Mouse (Mus musculus) CH12.LX (cell line): ENCODE data around the gene Pla2g5.

Experiments
- CTCF ChIP-seq, 2 experiments: IDR thresholded peaks in 1 of 2; conservative IDR thresholded peaks in 1 of 2; 2 replicates each; pipeline ENCODE4 v1.5.1; 2011 to 2012; ENCODE audit warnings: low read depth in 2 of 2, low read length in 2 of 2, improper control_type of control experiment in 1 of 2, inconsistent platforms in 1 of 2, mild to moderate bottlenecking in 1 of 2, moderate library complexity in 1 of 2
- USF1 ChIP-seq: IDR thresholded peaks from 2 replicates; pipeline ENCODE4 v1.6.1; 2014; ENCODE audit warnings: low read depth, mild to moderate bottlenecking, inconsistent platforms, low read length, improper control_type of control experiment

- no peak for TF ChIP-seq USF1
- no peak for TF ChIP-seq CTCF (conservative IDR thresholded peaks at IDR 0.05 in 1 of 2, IDR thresholded peaks at IDR 0.05 in 1 of 2; ENCODE audit: low read depth in 2 of 2, low read length in 2 of 2)
These were observed 56.3 kb downstream of the Pla2g5 start for GRCm38 (mm10) chr4:138806920-138807541.
